Mouse (Mus musculus): ENCODE results near the gene Lrp6. TPM values are rescaled to one million over a fixed set of nuclear protein-coding genes. Genes with fewer than 3 reads are reported as not detected.

Gene Lrp6
- polyA plus RNA-seq, 1 experiment from 2014 or later = 33.6 TPM

DNA sequence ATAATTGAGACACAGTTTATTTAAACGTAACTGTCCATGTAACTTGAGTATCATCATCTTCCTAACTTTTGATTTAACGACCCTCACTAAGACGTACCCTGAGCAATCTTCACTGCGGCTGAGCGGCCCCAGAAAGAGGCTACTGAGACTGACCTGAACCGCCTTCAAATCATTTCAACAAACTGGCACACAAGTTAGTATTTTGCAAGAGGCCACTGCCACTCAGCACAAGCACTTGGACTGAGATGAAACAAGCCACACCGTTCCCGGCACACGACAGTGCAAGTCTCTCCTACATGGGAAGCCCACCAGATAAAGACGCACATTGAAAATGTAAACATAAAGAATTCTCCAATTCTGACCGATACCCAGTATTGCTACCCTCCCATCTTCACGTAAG, 118.3 kb downstream of the Lrp6 start:
- H3K9me3 ChIP-seq (replicated peaks; ENCODE audit: control insufficient read depth, low read length) = no peaks in the 10 kb centered on the region
- H3K4me1 ChIP-seq (ENCODE audit: control insufficient read depth, insufficient read depth, low read length) = no peaks in the 10 kb centered on the region; the same call in 1 of the 2 replicates
- H3K36me3 ChIP-seq (replicated peaks; ENCODE audit: control insufficient read depth, insufficient read depth, low read depth, low read length) = no peaks in the 10 kb centered on the region; the same call in none of the 2 replicates
- no peaks in the 10 kb centered on the region for H3K27me3 ChIP-seq (ENCODE audit: control insufficient read depth, insufficient read depth, low read length)
- no peak for DNase-seq (ENCODE audit: low spot score)
- ATAC-seq (replicated peaks; ENCODE audit: insufficient number of reproducible peaks, low FRiP score, low TSS enrichment, low read depth) = no peak
- H3K9ac ChIP-seq (replicated peaks; ENCODE audit: low read length) = no peak overlapping the region
- WGBS = 81% methylated on average over 12 of the region's 12 CpGs
- no peak overlapping the region for H3K27ac ChIP-seq (replicated peaks; ENCODE audit: low read depth, low read length)
- no peak overlapping the region for H3K4me2 ChIP-seq (ENCODE audit: low read depth, low read length)
- no peak overlapping the region for H3K4me3 ChIP-seq (ENCODE audit: low read depth, low read length)

DNA sequence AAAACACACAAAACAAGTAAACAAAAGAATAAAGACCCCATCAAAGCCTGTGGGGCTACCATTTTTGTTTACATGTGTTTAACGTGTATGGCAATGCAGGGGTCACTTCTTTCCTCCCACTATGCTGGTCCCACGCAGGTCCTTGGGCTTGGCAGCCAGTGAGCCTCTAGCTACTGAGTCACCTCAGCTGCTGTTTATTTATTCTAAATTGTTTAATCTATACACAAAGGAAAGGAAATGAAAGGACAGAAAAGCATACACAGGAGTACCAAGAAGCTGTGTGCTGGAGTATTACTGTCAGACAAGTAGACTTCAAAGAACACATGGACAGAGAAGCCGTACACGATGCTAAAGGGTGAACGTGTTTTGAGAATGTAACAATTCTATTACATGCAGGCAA, 122.8 kb downstream of the Lrp6 start:
- H3K36me3 ChIP-seq (replicated peaks; ENCODE audit: control insufficient read depth, insufficient read depth, low read depth, low read length) = no peaks in the 10 kb centered on the region; the same call in none of the 2 replicates
- H3K27ac ChIP-seq (replicated peaks; ENCODE audit: low read depth, low read length) = no peak overlapping the region
- H3K4me2 ChIP-seq (ENCODE audit: low read depth, low read length) = no peak overlapping the region
- H3K9me3 ChIP-seq (replicated peaks; ENCODE audit: control insufficient read depth, low read length) = no peaks in the 10 kb centered on the region
- ATAC-seq (replicated peaks; ENCODE audit: insufficient number of reproducible peaks, low FRiP score, low TSS enrichment, low read depth) = no peak
- no peaks in the 10 kb centered on the region; the same call in 1 of the 2 replicates for H3K4me1 ChIP-seq (ENCODE audit: control insufficient read depth, insufficient read depth, low read length)
- H3K27me3 ChIP-seq (ENCODE audit: control insufficient read depth, insufficient read depth, low read length) = no peaks in the 10 kb centered on the region
- WGBS = 74% methylated on average over 5 of the region's 5 CpGs
- no peak overlapping the region for H3K4me3 ChIP-seq (ENCODE audit: low read depth, low read length)
- no peak overlapping the region for H3K9ac ChIP-seq (replicated peaks; ENCODE audit: low read length)
- DNase-seq (ENCODE audit: low spot score) = no peak

DNA sequence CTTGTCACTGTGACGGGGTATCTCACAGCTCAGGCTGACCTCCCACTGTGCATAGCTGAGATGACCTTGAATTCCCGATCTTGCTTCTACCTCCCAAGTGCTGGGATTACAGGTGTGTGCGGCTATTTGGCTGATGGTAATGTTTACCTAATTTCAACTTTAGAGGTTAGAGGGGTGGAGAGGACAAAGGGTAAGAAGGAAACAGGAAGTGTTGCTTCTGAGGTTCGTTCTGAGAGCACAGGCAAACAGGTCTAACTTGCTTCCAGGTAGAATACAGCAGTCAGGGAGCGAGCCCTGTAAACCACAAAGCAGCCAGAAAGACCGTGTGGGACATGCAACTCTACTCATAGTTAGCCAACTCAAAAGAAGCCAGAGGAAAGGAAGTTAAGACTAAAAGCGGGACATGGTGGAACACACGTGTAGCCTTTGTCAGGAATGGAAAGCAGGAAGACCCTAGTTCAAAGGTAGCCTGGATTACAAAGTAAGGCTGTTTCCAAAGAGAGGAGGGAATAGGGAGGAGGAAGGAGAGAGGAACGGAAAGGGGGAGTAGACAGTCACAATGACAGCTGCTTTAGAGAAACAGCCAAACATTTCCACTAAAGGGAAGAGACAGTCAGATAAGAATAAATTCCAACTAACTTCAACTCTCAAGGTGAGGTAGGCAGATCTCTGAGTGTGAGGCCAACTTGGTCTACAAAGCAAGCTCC, 123.4 kb downstream of the Lrp6 start:
- no peak overlapping the region for H3K4me3 ChIP-seq (ENCODE audit: low read depth, low read length)
- no peaks in the 10 kb centered on the region; the same call in none of the 2 replicates for H3K36me3 ChIP-seq (replicated peaks; ENCODE audit: control insufficient read depth, insufficient read depth, low read depth, low read length)
- H3K9ac ChIP-seq (replicated peaks; ENCODE audit: low read length) = no peak overlapping the region
- H3K27ac ChIP-seq (replicated peaks; ENCODE audit: low read depth, low read length) = no peak overlapping the region
- H3K9me3 ChIP-seq (replicated peaks; ENCODE audit: control insufficient read depth, low read length) = no peaks in the 10 kb centered on the region
- H3K27me3 ChIP-seq (ENCODE audit: control insufficient read depth, insufficient read depth, low read length) = no peaks in the 10 kb centered on the region
- DNase-seq (ENCODE audit: low spot score) = no peak
- ATAC-seq (replicated peaks; ENCODE audit: insufficient number of reproducible peaks, low FRiP score, low TSS enrichment, low read depth) = no peak
- no peak overlapping the region for H3K4me2 ChIP-seq (ENCODE audit: low read depth, low read length)
- no peaks in the 10 kb centered on the region; the same call in 1 of the 2 replicates for H3K4me1 ChIP-seq (ENCODE audit: control insufficient read depth, insufficient read depth, low read length)
- 73% methylated on average over 9 of the region's 9 CpGs for WGBS

DNA sequence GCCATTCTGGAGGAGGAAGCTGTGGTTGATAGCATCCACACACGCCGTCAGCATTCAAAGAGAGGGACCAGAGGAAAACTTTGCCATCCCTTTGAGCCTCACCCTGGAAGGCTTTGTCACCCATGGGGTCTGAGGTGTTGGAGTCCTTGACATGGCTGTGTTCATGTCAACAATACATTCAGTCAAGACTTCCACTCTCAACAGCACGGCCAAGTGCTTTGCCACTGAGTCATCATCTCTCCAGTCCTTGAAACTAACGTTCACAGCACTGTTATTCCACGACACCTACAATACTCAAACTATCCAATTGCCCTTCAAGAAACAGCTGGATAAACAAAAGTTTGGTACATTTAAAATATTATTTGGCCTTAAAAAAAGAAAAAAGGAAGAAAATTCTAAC, 124.5 kb downstream of the Lrp6 start:
- DNase-seq (ENCODE audit: low spot score) (no peak), ATAC-seq (replicated peaks; ENCODE audit: insufficient number of reproducible peaks, low FRiP score, low TSS enrichment, low read depth) (no peak)
- Histone ChIP-seq H3K9me3 (replicated peaks; ENCODE audit: control insufficient read depth, low read length) (no peaks in the 10 kb centered on the region), H3K4me2 (ENCODE audit: low read depth, low read length) (no peak overlapping the region), H3K27me3 (ENCODE audit: control insufficient read depth, insufficient read depth, low read length) (no peaks in the 10 kb centered on the region), H3K36me3 (replicated peaks; ENCODE audit: control insufficient read depth, insufficient read depth, low read depth, low read length) (no peaks in the 10 kb centered on the region; the same call in none of the 2 replicates), H3K27ac (replicated peaks; ENCODE audit: low read depth, low read length) (no peak overlapping the region), H3K4me1 (ENCODE audit: control insufficient read depth, insufficient read depth, low read length) (no peaks in the 10 kb centered on the region; the same call in 1 of the 2 replicates), H3K4me3 (ENCODE audit: low read depth, low read length) (no peak overlapping the region), H3K9ac (replicated peaks; ENCODE audit: low read length) (no peak overlapping the region)
- 88% methylated on average over 5 of the region's 5 CpGs for WGBS

DNA sequence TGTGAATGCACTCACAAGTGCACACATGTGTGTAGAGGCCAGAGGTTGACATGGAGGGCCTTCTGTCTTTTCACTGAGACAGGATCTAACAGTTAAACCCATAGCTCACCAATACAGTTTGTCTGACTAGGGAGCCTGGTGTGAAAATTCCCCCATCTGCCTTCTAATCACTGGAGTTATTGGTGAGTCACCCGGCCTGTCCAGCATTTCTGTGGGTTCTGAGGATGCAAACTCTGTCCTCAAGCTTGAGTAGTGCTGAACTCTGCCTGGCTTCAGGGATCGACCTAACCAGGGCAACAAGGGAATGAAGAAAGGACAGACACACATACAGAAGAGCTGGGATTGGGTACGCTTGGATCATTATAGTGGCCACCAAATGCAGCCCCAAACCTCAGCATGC, 125.0 kb downstream of the Lrp6 start:
- H3K27me3 ChIP-seq (ENCODE audit: control insufficient read depth, insufficient read depth, low read length) = no peaks in the 10 kb centered on the region
- H3K27ac ChIP-seq (replicated peaks; ENCODE audit: low read depth, low read length) = no peak overlapping the region
- no peak overlapping the region for H3K9ac ChIP-seq (replicated peaks; ENCODE audit: low read length)
- whole genome bisulfite sequencing = 88% methylated on average over 3 of the region's 3 CpGs
- H3K4me1 ChIP-seq (ENCODE audit: control insufficient read depth, insufficient read depth, low read length) = no peaks in the 10 kb centered on the region; the same call in 1 of the 2 replicates
- DNase-seq (ENCODE audit: low spot score) (no peak), ATAC-seq (replicated peaks; ENCODE audit: insufficient number of reproducible peaks, low FRiP score, low TSS enrichment, low read depth) (no peak)
- H3K9me3 ChIP-seq (replicated peaks; ENCODE audit: control insufficient read depth, low read length) = no peaks in the 10 kb centered on the region
- no peak overlapping the region for H3K4me3 ChIP-seq (ENCODE audit: low read depth, low read length)
- H3K4me2 ChIP-seq (ENCODE audit: low read depth, low read length) = no peak overlapping the region
- no peaks in the 10 kb centered on the region; the same call in none of the 2 replicates for H3K36me3 ChIP-seq (replicated peaks; ENCODE audit: control insufficient read depth, insufficient read depth, low read depth, low read length)

DNA sequence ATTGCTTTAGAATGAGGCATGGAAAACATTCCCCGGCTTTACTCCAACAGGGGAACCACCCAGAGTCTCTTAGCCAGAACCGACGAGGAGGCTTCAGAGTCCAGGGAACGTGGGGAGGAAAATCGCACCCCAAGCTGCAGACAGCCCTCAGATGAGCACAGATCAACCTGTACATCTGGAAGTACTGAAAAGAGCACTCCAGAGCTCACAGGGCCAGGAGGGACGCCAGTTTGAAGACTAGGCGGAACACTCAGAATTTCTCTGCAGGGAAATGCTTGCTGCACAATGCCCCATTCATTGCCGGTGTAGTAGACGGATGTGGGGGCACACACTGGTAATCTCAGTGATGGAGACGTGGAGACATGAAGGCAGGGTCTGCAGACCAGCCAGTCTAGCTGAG, 126.7 kb downstream of the Lrp6 start:
- no peak for DNase-seq (ENCODE audit: low spot score)
- peak; percentile 46; the same call in 1 of the 2 replicates for ATAC-seq (replicated peaks; ENCODE audit: insufficient number of reproducible peaks, low FRiP score, low TSS enrichment, low read depth)
- no peaks in the 10 kb centered on the region for H3K27me3 ChIP-seq (ENCODE audit: control insufficient read depth, insufficient read depth, low read length)

DNA sequence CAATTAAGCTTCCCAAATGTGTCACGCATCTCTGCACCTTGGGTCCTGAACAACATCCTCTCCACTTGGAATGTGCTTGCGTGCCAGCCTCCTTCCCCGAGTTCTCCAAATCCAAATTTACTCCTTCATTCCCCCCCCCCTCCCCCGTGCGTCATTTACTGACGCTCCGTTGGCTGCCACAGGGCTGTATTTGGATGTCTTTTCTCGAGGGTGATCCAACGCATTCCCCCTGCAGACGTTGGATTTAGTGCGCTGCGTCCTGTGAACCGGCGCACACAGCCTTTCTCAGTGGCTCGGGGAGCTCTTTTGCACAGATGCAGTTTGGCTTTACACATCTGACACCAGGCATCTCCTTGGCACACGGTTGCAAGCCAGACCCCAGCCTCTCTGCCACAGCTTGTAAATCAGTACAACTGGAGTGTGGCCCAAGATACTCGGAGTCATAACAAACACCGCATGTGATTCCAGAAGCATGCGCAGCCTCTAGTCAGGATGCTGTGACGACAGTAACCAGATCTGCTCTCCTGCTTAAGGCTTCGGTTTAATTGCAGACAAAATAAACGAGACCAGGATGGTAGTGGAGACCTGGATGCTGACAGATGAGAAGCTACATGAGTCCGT, 127.3 kb downstream of the Lrp6 start:
- Histone ChIP-seq H3K4me2 (ENCODE audit: low read depth, low read length) (peak overlapping the region; percentile 25), H3K27me3 (ENCODE audit: control insufficient read depth, insufficient read depth, low read length) (no peaks in the 10 kb centered on the region), H3K4me3 (ENCODE audit: low read depth, low read length) (no peak overlapping the region; the same call in 1 of the 2 replicates), H3K4me1 (ENCODE audit: control insufficient read depth, insufficient read depth, low read length) (no peaks in the 10 kb centered on the region; the same call in 1 of the 2 replicates), H3K36me3 (replicated peaks; ENCODE audit: control insufficient read depth, insufficient read depth, low read depth, low read length) (no peaks in the 10 kb centered on the region), H3K9ac (replicated peaks; ENCODE audit: low read length) (peak overlapping the region; percentile 33), H3K27ac (replicated peaks; ENCODE audit: low read depth, low read length) (peak overlapping the region; percentile 89), H3K9me3 (replicated peaks; ENCODE audit: control insufficient read depth, low read length) (no peaks in the 10 kb centered on the region)
- ATAC-seq (replicated peaks; ENCODE audit: insufficient number of reproducible peaks, low FRiP score, low TSS enrichment, low read depth) (peak; percentile 74), DNase-seq (ENCODE audit: low spot score) (peak; percentile 88)
- 13% methylated on average over 23 of the region's 23 CpGs for WGBS

More for the DNA sequence above, 126.7 kb downstream of the Lrp6 start:
- H3K27ac ChIP-seq (replicated peaks; ENCODE audit: low read depth, low read length) = peak overlapping the region; percentile 89
- H3K9ac ChIP-seq (replicated peaks; ENCODE audit: low read length) = peak overlapping the region; percentile 33; the same call in 1 of the 2 replicates
- WGBS = 7% methylated on average over 10 of the region's 10 CpGs
- H3K9me3 ChIP-seq (replicated peaks; ENCODE audit: control insufficient read depth, low read length) = no peaks in the 10 kb centered on the region
- no peaks in the 10 kb centered on the region; the same call in 1 of the 2 replicates for H3K4me1 ChIP-seq (ENCODE audit: control insufficient read depth, insufficient read depth, low read length)
- peak overlapping the region; percentile 25 for H3K4me2 ChIP-seq (ENCODE audit: low read depth, low read length)
- H3K4me3 ChIP-seq (ENCODE audit: low read depth, low read length) = no peak overlapping the region; the same call in 1 of the 2 replicates
- no peaks in the 10 kb centered on the region; the same call in 1 of the 2 replicates for H3K36me3 ChIP-seq (replicated peaks; ENCODE audit: control insufficient read depth, insufficient read depth, low read depth, low read length)

DNA sequence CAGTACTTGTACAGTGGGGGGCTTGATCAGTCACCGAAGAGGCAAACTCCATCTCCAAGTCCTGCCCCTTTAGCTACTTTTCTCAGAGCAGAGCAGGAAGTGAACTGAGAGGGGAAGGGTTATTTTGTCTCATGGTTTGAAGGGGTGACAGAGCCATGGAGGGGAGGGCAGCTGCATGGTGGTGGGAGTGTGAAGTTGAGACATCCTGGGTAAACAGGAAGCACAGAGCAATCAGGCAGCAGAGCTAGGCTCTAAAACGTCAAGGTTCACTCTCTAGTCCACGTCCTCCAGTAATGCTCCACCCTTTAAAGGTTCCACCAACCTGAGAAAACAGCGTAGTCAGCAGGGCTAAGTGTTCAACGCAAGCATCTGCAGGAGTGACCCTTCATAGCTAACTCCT, 129.8 kb downstream of the Lrp6 start:
- H3K4me2 ChIP-seq (ENCODE audit: low read depth, low read length) = no peak overlapping the region
- no peaks in the 10 kb centered on the region for H3K9me3 ChIP-seq (replicated peaks; ENCODE audit: control insufficient read depth, low read length)
- H3K36me3 ChIP-seq (replicated peaks; ENCODE audit: control insufficient read depth, insufficient read depth, low read depth, low read length) = no peaks in the 10 kb centered on the region
- no peak overlapping the region for H3K27ac ChIP-seq (replicated peaks; ENCODE audit: low read depth, low read length)
- no peaks in the 10 kb centered on the region for H3K27me3 ChIP-seq (ENCODE audit: control insufficient read depth, insufficient read depth, low read length)
- no peak for DNase-seq (ENCODE audit: low spot score)
- H3K9ac ChIP-seq (replicated peaks; ENCODE audit: low read length) = no peak overlapping the region
- no peak for ATAC-seq (replicated peaks; ENCODE audit: insufficient number of reproducible peaks, low FRiP score, low TSS enrichment, low read depth)
- WGBS = 67% methylated on average over 5 of the region's 5 CpGs
- H3K4me3 ChIP-seq (ENCODE audit: low read depth, low read length) = no peak overlapping the region
- H3K4me1 ChIP-seq (ENCODE audit: control insufficient read depth, insufficient read depth, low read length) = no peaks in the 10 kb centered on the region; the same call in 1 of the 2 replicates
